Mouse (Mus musculus) stomach, embryonic 16.5 days (tissue): Measurements from ENCODE around the gene Kcnmb1. TPM values are rescaled to one million over a fixed set of nuclear protein-coding genes. Genes with fewer than 3 reads are reported as not detected.

ENCODE experiments used
- ATAC-seq: fragments of 200-750 bp; cut with Nextera tagmentation; 2 replicates; pipeline ENCODE4 v1.8.0; 2017; ENCODE audit warnings: moderate number of reproducible peaks, moderate TSS enrichment; ENCODE audit not compliant: insufficient read depth, low FRiP score
- H3K27ac ChIP-seq: fragments of 300-500 bp; sonication (generic); 2 replicates; pipeline ENCODE4 v1.5.1; 2014; ENCODE audit warnings: low read length
- H3K27me3 ChIP-seq: fragments of 300-500 bp; sonication (generic); 2 replicates; pipeline ENCODE4 v1.6.1; 2014; ENCODE audit warnings: low read length, control low read depth, mixed read lengths; ENCODE audit not compliant: control insufficient read depth, insufficient read depth
- H3K36me3 ChIP-seq: fragments of 300-500 bp; sonication (generic); 2 replicates; pipeline ENCODE4 v1.6.1; 2014; ENCODE audit warnings: low read length; ENCODE audit not compliant: control insufficient read depth, insufficient read depth
- H3K4me1 ChIP-seq: fragments of 300-500 bp; sonication (generic); 2 replicates; pipeline ENCODE4 v1.6.1; 2014; ENCODE audit warnings: low read length, control low read depth, mixed read lengths; ENCODE audit not compliant: control insufficient read depth, insufficient read depth
- H3K4me2 ChIP-seq: fragments of 300-500 bp; sonication (generic); 2 replicates; pipeline ENCODE4 v1.6.1; 2014; ENCODE audit warnings: low read depth, low read length, mixed read lengths
- H3K4me3 ChIP-seq: fragments of 300-500 bp; sonication (generic); replicated peaks from 2 replicates; pipeline ENCODE4 v1.5.1; 2014; ENCODE audit warnings: mild to moderate bottlenecking, low read length
- H3K9ac ChIP-seq: fragments of 300-500 bp; sonication (generic); 2 replicates; pipeline ENCODE4 v1.6.1; 2014; ENCODE audit warnings: low read length
- H3K9me3 ChIP-seq: fragments of 300-500 bp; sonication (generic); replicated peaks from 2 replicates; pipeline ENCODE4 v1.6.1; 2016; ENCODE audit warnings: low read length, control low read depth; ENCODE audit not compliant: control insufficient read depth
- WGBS: fragments of 180-500 bp; shearing (Covaris S2); extraction: QIAGEN DNeasy Blood & Tissue Kit; methylation state at CpG from one replicate; pipeline ENCODE4 v1.1.7; 2014; 5-methylcytosine and 5-hydroxymethylcytosine counted together
- polyA plus RNA-seq: library from polyadenylated mRNA; unstranded; fragments of >200 nt; fragmentation: Nextera tagmentation; extraction: Ambion mirVana; gene quantifications from 2 replicates; pipeline ENCODE4 v1.2.1, GENCODE M21; 2015

The Kcnmb1 gene
- polyA plus RNA-seq, 1 experiment from 2014 or later = 2.6 TPM

GRCm38 (mm10) chr11:33926551-33926950 lies 36.3 kb upstream of the Kcnmb1 start:
- Histone ChIP-seq H3K4me3 (no peak overlapping the region), H3K27ac (no peak overlapping the region), H3K9me3 (no peaks in the 10 kb centered on the region), H3K4me2 (no peak overlapping the region), H3K9ac (no peak overlapping the region), H3K27me3 (no peaks in the 10 kb centered on the region), H3K4me1 (peaks cover 3% of the 10 kb centered on the region; the same call in 1 of the 2 replicates), H3K36me3 (no peaks in the 10 kb centered on the region)
- ATAC-seq = peak; percentile 58; the same call in 1 of the 2 replicates
- 32% methylated on average over 2 of the region's 2 CpGs for WGBS

GRCm38 (mm10) chr11:33927321-33927720 lies 35.5 kb upstream of the Kcnmb1 start:
- Histone ChIP-seq H3K27ac (no peak overlapping the region), H3K4me2 (no peak overlapping the region), H3K27me3 (no peaks in the 10 kb centered on the region), H3K9me3 (no peaks in the 10 kb centered on the region), H3K9ac (no peak overlapping the region), H3K4me3 (no peak overlapping the region), H3K4me1 (peaks cover 5% of the 10 kb centered on the region; the same call in 1 of the 2 replicates), H3K36me3 (no peaks in the 10 kb centered on the region)
- WGBS = 38% methylated on average over 6 of the region's 6 CpGs
- ATAC-seq = no peak

GRCm38 (mm10) chr11:33927836-33928235 lies 35.0 kb upstream of the Kcnmb1 start:
- no peak for ATAC-seq

GRCm38 (mm10) chr11:33928658-33929057 lies 34.2 kb upstream of the Kcnmb1 start:
- WGBS = 27% methylated on average over 7 of the region's 7 CpGs
- Histone ChIP-seq H3K9me3 (no peaks in the 10 kb centered on the region), H3K4me3 (no peak overlapping the region), H3K4me1 (peaks cover 9% of the 10 kb centered on the region; the same call in 1 of the 2 replicates), H3K36me3 (no peaks in the 10 kb centered on the region), H3K9ac (no peak overlapping the region), H3K27me3 (no peaks in the 10 kb centered on the region), H3K4me2 (no peak overlapping the region), H3K27ac (no peak overlapping the region)
- ATAC-seq = peak; percentile 23; the same call in 1 of the 2 replicates

More at GRCm38 (mm10) chr11:33927836-33928235, 35.0 kb upstream of the Kcnmb1 start:
- WGBS = 71% methylated on average over 4 of the region's 4 CpGs
- Histone ChIP-seq H3K27ac (no peak overlapping the region), H3K9ac (no peak overlapping the region), H3K27me3 (no peaks in the 10 kb centered on the region), H3K4me1 (peaks cover 9% of the 10 kb centered on the region; the same call in 1 of the 2 replicates), H3K4me3 (no peak overlapping the region), H3K4me2 (no peak overlapping the region), H3K9me3 (no peaks in the 10 kb centered on the region), H3K36me3 (no peaks in the 10 kb centered on the region)

GRCm38 (mm10) chr11:33929412-33929811 lies 33.4 kb upstream of the Kcnmb1 start:
- Histone ChIP-seq H3K4me1 (peaks cover 9% of the 10 kb centered on the region; the same call in 1 of the 2 replicates), H3K9ac (no peak overlapping the region), H3K27me3 (no peaks in the 10 kb centered on the region), H3K4me2 (no peak overlapping the region), H3K36me3 (no peaks in the 10 kb centered on the region), H3K27ac (no peak overlapping the region), H3K9me3 (no peaks in the 10 kb centered on the region), H3K4me3 (no peak overlapping the region)
- WGBS = 64% methylated on average over 11 of the region's 11 CpGs
- ATAC-seq = no peak

- Histone ChIP-seq H3K4me2 (peak overlapping the region; percentile 23; the same call in 1 of the 2 replicates), H3K9ac (no peak overlapping the region), H3K4me3 (no peak overlapping the region), H3K27me3 (no peaks in the 10 kb centered on the region), H3K27ac (no peak overlapping the region), H3K36me3 (no peaks in the 10 kb centered on the region), H3K9me3 (no peaks in the 10 kb centered on the region), H3K4me1 (peaks cover 9% of the 10 kb centered on the region; the same call in 1 of the 2 replicates)
- WGBS = 8% methylated on average over 10 of the region's 10 CpGs
- ATAC-seq = no peak
These were observed 30.9 kb upstream of the Kcnmb1 start for GRCm38 (mm10) chr11:33931836-33932385.

GRCm38 (mm10) chr11:33932386-33933111 lies 30.3 kb upstream of the Kcnmb1 start:
- ATAC-seq = no peak
- H3K27ac ChIP-seq = no peak overlapping the region
- H3K27me3 ChIP-seq = no peaks in the 10 kb centered on the region
- H3K36me3 ChIP-seq = no peaks in the 10 kb centered on the region
- H3K4me3 ChIP-seq = no peak overlapping the region
- H3K9ac ChIP-seq = no peak overlapping the region
- H3K9me3 ChIP-seq = no peaks in the 10 kb centered on the region
- 46% methylated on average over 18 of the region's 18 CpGs for WGBS
- H3K4me1 ChIP-seq = peaks cover 9% of the 10 kb centered on the region; the same call in 1 of the 2 replicates
- peak overlapping the region; percentile 23; the same call in 1 of the 2 replicates for H3K4me2 ChIP-seq

- Histone ChIP-seq H3K4me2 (no peak overlapping the region), H3K4me1 (peaks cover 9% of the 10 kb centered on the region; the same call in 1 of the 2 replicates), H3K27me3 (no peaks in the 10 kb centered on the region), H3K27ac (no peak overlapping the region), H3K9me3 (no peaks in the 10 kb centered on the region), H3K4me3 (no peak overlapping the region), H3K36me3 (no peaks in the 10 kb centered on the region), H3K9ac (no peak overlapping the region)
- ATAC-seq = no peak
- 59% methylated on average over 9 of the region's 9 CpGs for WGBS
These were observed 28.5 kb upstream of the Kcnmb1 start for GRCm38 (mm10) chr11:33934286-33934685.

- H3K27ac ChIP-seq = no peak overlapping the region
- 81% methylated on average over 8 of the region's 8 CpGs for WGBS
- no peak for ATAC-seq
These were observed 25.2 kb upstream of the Kcnmb1 start for GRCm38 (mm10) chr11:33937641-33938040.

More at GRCm38 (mm10) chr11:33937641-33938040, 25.2 kb upstream of the Kcnmb1 start:
- no peaks in the 10 kb centered on the region for H3K36me3 ChIP-seq
- H3K4me3 ChIP-seq = no peak overlapping the region
- H3K9ac ChIP-seq = no peak overlapping the region
- no peaks in the 10 kb centered on the region for H3K9me3 ChIP-seq
- peaks cover 2% of the 10 kb centered on the region; the same call in 1 of the 2 replicates for H3K4me1 ChIP-seq
- H3K27me3 ChIP-seq = no peaks in the 10 kb centered on the region
- no peak overlapping the region for H3K4me2 ChIP-seq
